Mouse (Mus musculus) adrenal gland, postnatal 10 days (tissue): Measurements from ENCODE around the gene Parpbp. TPM values are rescaled to one million over a fixed set of nuclear protein-coding genes. Genes with fewer than 3 reads are reported as not detected.

Source experiments
- total RNA-seq, 2 experiments: library from RNA; stranded (reverse); gene quantifications; 2 replicates each; pipeline ENCODE4 v1.2.3; 2021

The Parpbp gene
- total RNA-seq, 2 experiments from 2014 or later: 2.9 to 4.4 TPM

Other genes starting within 250 kb of the Parpbp start
- not detected for gene Pmch, start 55.9 kb downstream of the Parpbp start, total RNA-seq
- 10 to 100 TPM; 13.6 to 18.3 TPM for gene Nup37, start 51 bp upstream of the Parpbp start, total RNA-seq
- 10 to 100 TPM; 51.7 to 51.9 TPM for gene Washc3, start 54.2 kb upstream of the Parpbp start, total RNA-seq
- 1 to 10 TPM; 5.0 to 6.5 TPM for gene Dram1, start 232.1 kb upstream of the Parpbp start, total RNA-seq
- 10 to 100 TPM; 20.0 to 33.8 TPM for gene Gnptab, start 232.2 kb upstream of the Parpbp start, total RNA-seq